Mouse (Mus musculus): ENCODE measurements around the gene Fam214a. TPM values are rescaled to one million over a fixed set of nuclear protein-coding genes. Genes with fewer than 3 reads are reported as not detected.

The Fam214a gene
- polyA plus RNA-seq, 1 experiment from 2014 or later, result 3.7 TPM

DNA sequence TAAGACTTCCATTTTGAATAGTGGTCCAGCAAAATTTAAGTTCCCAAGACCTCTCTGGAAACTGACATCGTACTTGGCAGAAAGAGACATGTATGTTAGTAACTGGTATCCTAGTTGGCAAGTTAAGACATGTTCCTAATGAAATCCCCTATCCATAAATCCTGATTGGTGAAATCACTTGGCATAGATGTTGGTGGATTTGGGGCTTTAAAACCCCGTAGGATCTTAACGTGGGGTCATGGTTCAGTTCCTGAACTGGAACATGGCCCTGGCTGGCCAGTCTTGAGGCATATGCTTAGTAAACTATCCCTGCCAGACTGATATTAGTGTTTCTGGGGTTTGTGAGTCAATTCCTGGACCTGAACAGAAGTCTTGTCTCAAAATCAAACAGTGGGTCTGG lies 14.9 kb upstream of the Fam214a start:
- H3K27me3 ChIP-seq (replicated peaks; ENCODE audit: control insufficient read depth, insufficient read depth, low read length), result no peaks in the 10 kb centered on the region
- H3K9ac ChIP-seq (ENCODE audit: low read depth, low read length), result no peak overlapping the region
- no peak for DNase-seq (ENCODE audit: low spot score)
- H3K4me3 ChIP-seq (ENCODE audit: low read depth, low read length), result no peak overlapping the region
- WGBS, result 91% methylated on average over 3 of the region's 3 CpGs
- H3K4me2 ChIP-seq, result no peak overlapping the region
- H3K36me3 ChIP-seq (ENCODE audit: control insufficient read depth, insufficient read depth, low read length), result no peaks in the 10 kb centered on the region
- H3K4me1 ChIP-seq (replicated peaks; ENCODE audit: control insufficient read depth, insufficient read depth, low read length), result no peaks in the 10 kb centered on the region
- ATAC-seq (replicated peaks; ENCODE audit: low FRiP score), result no peak
- no peaks in the 10 kb centered on the region for H3K9me3 ChIP-seq (ENCODE audit: control insufficient read depth, low read length)
- no peak overlapping the region for H3K27ac ChIP-seq (ENCODE audit: low read depth, low read length)

DNA sequence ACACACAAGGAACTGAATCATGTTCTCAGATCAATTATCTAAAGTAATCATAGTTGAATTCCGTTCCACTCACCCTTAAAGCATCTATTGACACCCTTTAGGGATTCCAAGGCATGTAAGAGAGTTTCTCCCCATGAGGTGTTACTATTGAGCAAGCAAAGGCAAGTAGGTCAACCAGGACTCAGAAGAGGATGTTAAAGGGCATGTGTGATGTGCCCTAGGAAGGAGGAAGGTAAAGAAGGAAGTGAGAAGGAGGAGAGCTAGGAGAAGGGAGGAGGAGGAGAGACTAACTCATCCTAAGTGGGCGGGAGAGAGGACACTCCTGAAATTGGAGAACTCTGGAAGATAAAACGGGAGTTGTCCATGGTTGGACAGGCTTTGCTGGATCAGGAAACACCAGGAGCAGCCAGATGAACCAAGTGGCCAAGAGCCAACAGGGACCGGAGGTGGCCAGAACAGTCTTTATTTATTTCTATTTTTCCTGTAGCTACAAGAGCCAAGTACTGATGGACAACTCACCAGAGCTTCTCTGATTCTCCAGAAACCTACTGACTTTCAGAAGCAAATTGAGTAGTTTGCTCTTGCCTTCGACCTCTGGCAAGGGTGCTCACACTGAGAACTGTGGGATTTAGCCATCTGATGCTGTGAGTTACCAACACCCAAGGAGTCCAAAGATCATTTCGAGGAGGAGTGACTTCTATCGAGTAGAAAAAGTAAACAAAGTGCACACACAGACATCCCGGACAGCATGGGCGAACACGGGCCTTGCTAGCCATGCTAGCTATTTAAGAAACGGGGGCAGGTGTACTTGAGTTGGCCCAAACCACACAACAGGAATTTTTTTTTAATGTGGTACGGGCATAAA lies 13.8 kb upstream of the Fam214a start:
- no peak overlapping the region for H3K9ac ChIP-seq (ENCODE audit: low read depth, low read length)
- no peaks in the 10 kb centered on the region for H3K9me3 ChIP-seq (ENCODE audit: control insufficient read depth, low read length)
- 75% methylated on average over 12 of the region's 12 CpGs for WGBS
- no peaks in the 10 kb centered on the region for H3K4me1 ChIP-seq (replicated peaks; ENCODE audit: control insufficient read depth, insufficient read depth, low read length)
- no peak for DNase-seq (ENCODE audit: low spot score)
- H3K4me2 ChIP-seq, result no peak overlapping the region
- no peak for ATAC-seq (replicated peaks; ENCODE audit: low FRiP score)
- no peak overlapping the region for H3K4me3 ChIP-seq (ENCODE audit: low read depth, low read length)
- no peaks in the 10 kb centered on the region for H3K36me3 ChIP-seq (ENCODE audit: control insufficient read depth, insufficient read depth, low read length)
- H3K27ac ChIP-seq (ENCODE audit: low read depth, low read length), result no peak overlapping the region
- H3K27me3 ChIP-seq (replicated peaks; ENCODE audit: control insufficient read depth, insufficient read depth, low read length), result no peaks in the 10 kb centered on the region

DNA sequence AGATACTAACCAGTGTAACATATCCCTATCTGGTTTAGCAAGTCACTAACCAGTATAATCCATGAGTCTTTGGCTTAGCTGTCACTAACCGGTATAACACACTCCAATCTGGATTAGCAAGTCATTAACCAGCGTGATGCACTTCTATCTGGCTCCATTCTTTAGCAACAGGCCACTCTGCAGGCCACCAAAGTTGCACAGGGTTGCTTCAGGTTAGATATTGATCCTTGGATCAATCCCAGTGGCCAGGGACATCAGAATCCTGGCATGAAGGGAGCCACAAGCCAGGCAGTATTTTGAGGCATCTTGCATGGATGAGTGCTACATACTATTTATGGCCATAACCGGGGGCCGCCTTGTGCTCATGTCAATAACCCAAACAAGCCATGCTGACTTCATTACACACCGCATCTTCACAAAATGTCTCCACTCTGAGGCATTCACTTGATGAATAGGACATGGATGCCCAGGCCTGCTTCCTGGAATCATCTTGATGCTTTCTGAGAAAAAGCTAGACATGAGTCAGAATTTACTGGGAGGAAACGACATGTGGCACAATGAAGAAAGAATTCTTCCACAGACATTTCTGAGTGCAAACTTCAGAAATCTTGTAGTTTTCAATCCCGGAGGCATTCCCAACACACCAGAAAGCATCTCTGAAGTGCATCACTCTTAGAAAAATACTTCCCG lies 5.8 kb upstream of the Fam214a start:
- 79% methylated on average over 8 of the region's 8 CpGs for WGBS
- DNase-seq (ENCODE audit: low spot score), result no peak
- Histone ChIP-seq H3K4me1 (replicated peaks; ENCODE audit: control insufficient read depth, insufficient read depth, low read length) (no peaks in the 10 kb centered on the region), H3K4me3 (ENCODE audit: low read depth, low read length) (no peak overlapping the region), H3K4me2 (no peak overlapping the region), H3K27me3 (replicated peaks; ENCODE audit: control insufficient read depth, insufficient read depth, low read length) (no peaks in the 10 kb centered on the region), H3K27ac (ENCODE audit: low read depth, low read length) (no peak overlapping the region), H3K9me3 (ENCODE audit: control insufficient read depth, low read length) (no peaks in the 10 kb centered on the region), H3K36me3 (ENCODE audit: control insufficient read depth, insufficient read depth, low read length) (no peaks in the 10 kb centered on the region), H3K9ac (ENCODE audit: low read depth, low read length) (no peak overlapping the region)
- no peak for ATAC-seq (replicated peaks; ENCODE audit: low FRiP score)

DNA sequence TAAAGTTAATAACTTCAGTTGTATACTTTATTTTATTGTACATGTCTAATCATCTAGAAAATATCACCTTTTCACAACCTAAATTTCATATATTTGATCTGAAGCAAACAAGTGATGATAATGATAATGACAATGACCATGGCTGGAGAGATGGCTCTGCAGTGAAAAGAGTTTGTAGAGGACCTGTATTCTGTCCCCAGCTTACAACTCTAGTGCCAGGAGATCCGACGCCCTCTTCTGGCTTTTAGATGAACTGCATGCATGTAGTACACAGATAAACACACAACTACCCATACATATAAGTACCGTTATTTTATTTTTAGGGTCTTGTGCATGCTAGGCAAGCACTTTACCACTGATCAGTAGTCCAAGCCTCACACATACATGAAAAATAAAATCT lies 1.2 kb upstream of the Fam214a start:
- Histone ChIP-seq H3K27ac (ENCODE audit: low read depth, low read length) (no peak overlapping the region), H3K4me3 (ENCODE audit: low read depth, low read length) (no peak overlapping the region), H3K36me3 (ENCODE audit: control insufficient read depth, insufficient read depth, low read length) (no peaks in the 10 kb centered on the region), H3K27me3 (replicated peaks; ENCODE audit: control insufficient read depth, insufficient read depth, low read length) (no peaks in the 10 kb centered on the region), H3K4me2 (no peak overlapping the region), H3K9me3 (ENCODE audit: control insufficient read depth, low read length) (no peaks in the 10 kb centered on the region), H3K4me1 (replicated peaks; ENCODE audit: control insufficient read depth, insufficient read depth, low read length) (peaks cover 2% of the 10 kb centered on the region; the same call in 1 of the 2 replicates), H3K9ac (ENCODE audit: low read depth, low read length) (no peak overlapping the region)
- ATAC-seq (replicated peaks; ENCODE audit: low FRiP score) (no peak), DNase-seq (ENCODE audit: low spot score) (no peak)
- WGBS, result 33% methylated on average over 3 of the region's 3 CpGs

- no peaks in the 10 kb centered on the region for H3K9me3 ChIP-seq (ENCODE audit: control insufficient read depth, low read length)
- H3K4me2 ChIP-seq, result peak overlapping the region; percentile 98
- peak overlapping the region; percentile 90 for H3K4me3 ChIP-seq (ENCODE audit: low read depth, low read length)
- ATAC-seq (replicated peaks; ENCODE audit: low FRiP score) (no peak), DNase-seq (ENCODE audit: low spot score) (no peak)
- H3K36me3 ChIP-seq (ENCODE audit: control insufficient read depth, insufficient read depth, low read length), result no peaks in the 10 kb centered on the region
- H3K4me1 ChIP-seq (replicated peaks; ENCODE audit: control insufficient read depth, insufficient read depth, low read length), result peaks cover 2% of the 10 kb centered on the region; the same call in 1 of the 2 replicates
- 53% methylated on average over 5 of the region's 5 CpGs for WGBS
- no peak overlapping the region for H3K27ac ChIP-seq (ENCODE audit: low read depth, low read length)
- no peaks in the 10 kb centered on the region for H3K27me3 ChIP-seq (replicated peaks; ENCODE audit: control insufficient read depth, insufficient read depth, low read length)
- no peak overlapping the region for H3K9ac ChIP-seq (ENCODE audit: low read depth, low read length)
Measured at GRCm38 (mm10) chr9:74952106-74952505, 578 bp upstream of the Fam214a start.

- DNase-seq (ENCODE audit: low spot score), result peak; percentile 64
- Histone ChIP-seq H3K36me3 (ENCODE audit: control insufficient read depth, insufficient read depth, low read length) (no peaks in the 10 kb centered on the region), H3K4me2 (peak overlapping the region; percentile 98), H3K4me3 (ENCODE audit: low read depth, low read length) (peak overlapping the region; percentile 90), H3K9me3 (ENCODE audit: control insufficient read depth, low read length) (no peaks in the 10 kb centered on the region), H3K27ac (ENCODE audit: low read depth, low read length) (peak overlapping the region; percentile 85), H3K27me3 (replicated peaks; ENCODE audit: control insufficient read depth, insufficient read depth, low read length) (no peaks in the 10 kb centered on the region), H3K9ac (ENCODE audit: low read depth, low read length) (peak overlapping the region; percentile 74), H3K4me1 (replicated peaks; ENCODE audit: control insufficient read depth, insufficient read depth, low read length) (peaks cover 2% of the 10 kb centered on the region; the same call in 1 of the 2 replicates)
- ATAC-seq (replicated peaks; ENCODE audit: low FRiP score), result peak; percentile 78
- WGBS, result 8% methylated on average over 31 of the region's 31 CpGs
Measured at GRCm38 (mm10) chr9:74953265-74953958, 728 bp downstream of the Fam214a start.

DNA sequence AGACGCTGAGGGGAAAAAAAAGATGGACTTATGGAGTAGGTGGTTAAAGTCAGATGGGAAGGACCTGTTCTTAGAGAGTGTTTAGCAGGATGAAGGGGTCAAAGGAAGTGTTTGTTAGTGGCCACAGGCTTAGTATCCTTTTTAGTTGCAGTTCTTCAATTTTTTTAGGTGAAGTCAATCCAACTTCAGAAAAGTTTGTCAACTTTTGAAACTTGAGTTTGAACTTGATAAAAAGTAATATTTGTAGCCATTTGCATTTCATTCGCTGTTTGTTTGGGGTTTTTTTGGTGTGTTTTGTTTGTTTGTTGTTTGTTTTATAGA lies 1.2 kb downstream of the Fam214a start:
- no peak for DNase-seq (ENCODE audit: low spot score)
- H3K9ac ChIP-seq (ENCODE audit: low read depth, low read length), result no peak overlapping the region; the same call in 1 of the 2 replicates
- no peaks in the 10 kb centered on the region for H3K36me3 ChIP-seq (ENCODE audit: control insufficient read depth, insufficient read depth, low read length)
- no peak for ATAC-seq (replicated peaks; ENCODE audit: low FRiP score)
- peaks cover 2% of the 10 kb centered on the region; the same call in 1 of the 2 replicates for H3K4me1 ChIP-seq (replicated peaks; ENCODE audit: control insufficient read depth, insufficient read depth, low read length)
- H3K27me3 ChIP-seq (replicated peaks; ENCODE audit: control insufficient read depth, insufficient read depth, low read length), result no peaks in the 10 kb centered on the region
- 51% methylated on average over 2 of the region's 2 CpGs for WGBS
- no peaks in the 10 kb centered on the region for H3K9me3 ChIP-seq (ENCODE audit: control insufficient read depth, low read length)
- peak overlapping the region; percentile 98 for H3K4me2 ChIP-seq
- no peak overlapping the region for H3K27ac ChIP-seq (ENCODE audit: low read depth, low read length)
- H3K4me3 ChIP-seq (ENCODE audit: low read depth, low read length), result peak overlapping the region; percentile 90

DNA sequence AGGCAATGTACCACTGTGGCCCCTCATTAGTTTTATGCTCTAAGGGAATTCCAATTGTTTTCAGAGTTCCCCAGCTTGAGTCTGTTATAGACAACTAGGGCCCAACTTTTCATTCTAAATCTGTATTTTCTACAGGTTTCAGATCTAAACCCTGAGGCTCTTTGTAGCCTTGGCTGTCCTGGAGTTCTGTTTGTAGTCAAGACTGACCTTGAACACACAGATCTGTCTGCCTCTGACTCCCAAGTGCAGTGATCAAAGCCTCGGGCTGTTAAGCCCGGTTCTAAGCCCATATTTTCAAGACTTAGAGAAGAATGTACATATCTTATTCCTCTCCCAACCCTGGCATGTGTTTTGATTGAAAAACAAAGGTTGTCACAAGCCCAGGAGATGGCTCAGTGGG lies 1.7 kb downstream of the Fam214a start:
- Histone ChIP-seq H3K4me2 (no peak overlapping the region), H3K4me3 (ENCODE audit: low read depth, low read length) (no peak overlapping the region), H3K27me3 (replicated peaks; ENCODE audit: control insufficient read depth, insufficient read depth, low read length) (no peaks in the 10 kb centered on the region), H3K9ac (ENCODE audit: low read depth, low read length) (no peak overlapping the region), H3K4me1 (replicated peaks; ENCODE audit: control insufficient read depth, insufficient read depth, low read length) (peaks cover 2% of the 10 kb centered on the region; the same call in 1 of the 2 replicates), H3K27ac (ENCODE audit: low read depth, low read length) (no peak overlapping the region), H3K36me3 (ENCODE audit: control insufficient read depth, insufficient read depth, low read length) (no peaks in the 10 kb centered on the region), H3K9me3 (ENCODE audit: control insufficient read depth, low read length) (no peaks in the 10 kb centered on the region)
- DNase-seq (ENCODE audit: low spot score) (no peak), ATAC-seq (replicated peaks; ENCODE audit: low FRiP score) (no peak)
- WGBS, result 77% methylated on average over 2 of the region's 2 CpGs
